Mouse (Mus musculus): ENCODE data around the gene Scaf4.

DNA sequence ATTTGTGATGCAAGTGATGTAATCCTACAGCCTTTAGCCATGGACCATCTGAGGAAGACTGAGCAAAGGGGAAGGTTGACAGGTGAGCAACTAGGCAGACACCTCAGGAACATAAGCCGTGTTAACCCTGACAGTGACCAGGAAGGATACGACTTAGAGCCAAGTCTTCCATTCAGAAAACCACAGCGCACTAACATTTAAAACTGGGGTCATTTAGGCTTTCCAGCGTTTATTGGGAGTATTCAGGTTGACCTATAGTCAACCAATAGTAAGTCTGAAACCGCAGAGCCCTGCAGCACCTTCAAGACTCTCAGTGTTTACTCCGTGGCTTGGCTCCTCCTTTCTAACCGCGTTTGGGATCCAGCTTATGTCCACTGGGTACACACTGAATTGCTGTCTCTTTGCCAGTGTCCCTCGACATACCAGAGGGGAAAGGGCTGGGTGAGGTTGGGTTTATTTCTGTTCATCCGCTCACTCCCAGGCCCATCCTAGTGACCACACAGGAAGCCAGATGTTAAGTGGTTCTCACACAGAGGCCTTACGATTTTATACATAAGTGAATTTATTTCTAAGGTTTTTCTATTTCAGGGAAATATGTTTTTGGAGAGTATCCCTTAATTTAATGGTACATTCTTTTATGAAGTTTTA, 26.3 kb upstream of the Scaf4 start:
- TF ChIP-seq POLR2A (IDR thresholded peaks at IDR 0.05; ENCODE audit: extremely low read depth, insufficient read depth, low read length) (no peak), CTCF (IDR thresholded peaks at IDR 0.05; ENCODE audit: extremely low read depth, insufficient read depth, low read length) (no peak)

Measured in cortical plate, adult 2 months (tissue).